Mouse (Mus musculus) heart, embryonic 12.5 days (tissue): ENCODE measurements around the gene Tbx5. TPM values are rescaled to one million over a fixed set of nuclear protein-coding genes. Genes with fewer than 3 reads are reported as not detected.

Source experiments
- ATAC-seq: fragments of 200-750 bp; cut with Nextera tagmentation; 2 replicates; pipeline ENCODE4 v1.8.0; 2017; ENCODE audit warnings: moderate TSS enrichment, moderate library complexity; ENCODE audit not compliant: insufficient number of reproducible peaks, low FRiP score
- H3K27ac ChIP-seq: fragments of 300-500 bp; sonication (generic); 2 replicates; pipeline ENCODE4 v1.5.1; 2016; ENCODE audit warnings: mild to moderate bottlenecking, moderate library complexity; ENCODE audit not compliant: poor library complexity, severe bottlenecking
- H3K27me3 ChIP-seq: fragments of 300-500 bp; sonication (generic); replicated peaks from 2 replicates; pipeline ENCODE4 v1.6.1; 2016; ENCODE audit warnings: mild to moderate bottlenecking, moderate library complexity
- H3K36me3 ChIP-seq: fragments of 300-500 bp; sonication (generic); 2 replicates; pipeline ENCODE4 v1.6.1; 2016; ENCODE audit warnings: mild to moderate bottlenecking, moderate library complexity
- H3K4me1 ChIP-seq: fragments of 300-500 bp; sonication (generic); replicated peaks from 2 replicates; pipeline ENCODE4 v1.6.1; 2016; ENCODE audit warnings: mild to moderate bottlenecking
- H3K4me2 ChIP-seq: fragments of 300-500 bp; sonication (generic); 2 replicates; pipeline ENCODE4 v1.6.1; 2016; ENCODE audit warnings: mild to moderate bottlenecking, moderate library complexity
- H3K4me3 ChIP-seq: fragments of 300-500 bp; sonication (generic); 2 replicates; pipeline ENCODE4 v1.5.1; 2016; ENCODE audit warnings: mild to moderate bottlenecking
- H3K9ac ChIP-seq: fragments of 300-500 bp; sonication (generic); 2 replicates; pipeline ENCODE4 v1.6.1; 2016; ENCODE audit warnings: mild to moderate bottlenecking, moderate library complexity
- H3K9me3 ChIP-seq: fragments of 300-500 bp; sonication (generic); replicated peaks from 2 replicates; pipeline ENCODE4 v1.6.1; 2016; ENCODE audit warnings: mild to moderate bottlenecking, moderate library complexity
- WGBS: fragments of 180-500 bp; shearing (Covaris S2); methylation state at CpG from one replicate; pipeline ENCODE4 v1.1.7; 2016; 5-methylcytosine and 5-hydroxymethylcytosine counted together
- polyA plus RNA-seq: library from polyadenylated mRNA; unstranded; fragments of >200 nt; fragmentation: Nextera tagmentation; extraction: Ambion mirVana; gene quantifications from 2 replicates; pipeline ENCODE4 v1.2.1, GENCODE M21; 2016

The Tbx5 gene
- polyA plus RNA-seq, 1 experiment from 2014 or later = 42.6 TPM

DNA sequence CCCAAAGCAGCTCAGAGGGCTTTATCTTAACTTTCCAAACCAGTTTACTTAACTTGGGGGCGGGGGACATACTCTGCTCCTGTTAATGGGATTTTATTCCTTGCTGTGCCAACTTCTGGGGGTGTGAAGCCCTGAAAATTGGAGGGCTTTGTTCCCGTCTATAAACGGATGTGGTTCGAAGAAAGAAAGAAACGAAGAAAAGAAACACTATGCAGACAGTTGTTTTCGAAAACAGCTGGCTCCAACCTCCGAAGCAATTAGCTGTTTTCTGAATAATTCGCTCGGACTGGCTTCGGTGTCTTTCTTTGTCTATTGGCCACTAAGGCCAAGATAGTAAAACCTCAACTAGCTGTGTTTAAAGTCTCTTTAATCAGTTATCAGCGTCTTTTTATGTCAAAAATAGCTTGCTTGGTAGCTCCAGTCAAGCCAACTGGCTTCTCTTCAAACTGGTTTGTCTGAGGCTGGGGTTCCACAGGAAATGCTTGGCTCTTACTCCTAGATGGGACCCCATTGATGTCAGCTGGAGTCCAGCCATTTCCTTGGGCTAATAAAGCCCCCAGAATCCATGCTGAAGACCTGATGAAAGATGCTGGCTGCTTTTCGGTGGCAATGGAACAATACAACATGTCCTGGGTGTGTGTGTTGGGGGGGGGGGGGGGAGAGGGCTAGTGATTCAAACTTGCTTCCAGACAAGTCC lies 21.3 kb upstream of the Tbx5 start:
- Histone ChIP-seq H3K27ac (peak overlapping the region; percentile 11; the same call in 1 of the 2 replicates), H3K4me2 (no peak overlapping the region), H3K27me3 (peaks cover 25% of the 10 kb centered on the region), H3K36me3 (no peaks in the 10 kb centered on the region), H3K4me3 (no peak overlapping the region), H3K4me1 (peaks cover 7% of the 10 kb centered on the region), H3K9me3 (0 out of 2 replicates have a peak, but pooled peaks cover 3% of the 10 kb centered on the region), H3K9ac (no peak overlapping the region)
- WGBS = 33% methylated on average over 12 of the region's 12 CpGs
- ATAC-seq = no peak

DNA sequence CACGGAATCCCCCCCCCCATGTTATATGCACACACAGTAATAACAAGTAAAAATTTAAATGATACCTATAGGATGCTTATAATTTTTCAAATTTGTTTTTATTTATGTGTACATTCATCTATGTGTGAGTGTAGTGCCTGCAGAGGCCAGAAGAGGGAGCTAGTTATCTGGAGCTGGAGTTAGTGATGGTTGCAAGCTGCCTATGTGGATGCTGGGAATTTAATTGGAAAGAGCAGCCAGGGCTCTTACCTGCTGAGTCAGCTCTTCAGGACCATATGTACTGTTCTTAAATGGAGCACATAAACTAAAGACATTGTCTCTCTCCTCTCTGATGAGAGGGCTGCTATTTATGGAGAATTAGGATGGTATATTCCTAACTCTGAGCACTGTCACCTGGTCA lies 17.2 kb upstream of the Tbx5 start:
- WGBS = 56% methylated on average over 1 of the region's 1 CpGs
- no peak overlapping the region for H3K4me3 ChIP-seq
- ATAC-seq = no peak
- H3K9ac ChIP-seq = no peak overlapping the region
- no peaks in the 10 kb centered on the region for H3K36me3 ChIP-seq
- no peak overlapping the region for H3K27ac ChIP-seq
- peaks cover 7% of the 10 kb centered on the region for H3K4me1 ChIP-seq
- H3K9me3 ChIP-seq = no peaks in the 10 kb centered on the region
- H3K4me2 ChIP-seq = no peak overlapping the region
- no peaks in the 10 kb centered on the region for H3K27me3 ChIP-seq

DNA sequence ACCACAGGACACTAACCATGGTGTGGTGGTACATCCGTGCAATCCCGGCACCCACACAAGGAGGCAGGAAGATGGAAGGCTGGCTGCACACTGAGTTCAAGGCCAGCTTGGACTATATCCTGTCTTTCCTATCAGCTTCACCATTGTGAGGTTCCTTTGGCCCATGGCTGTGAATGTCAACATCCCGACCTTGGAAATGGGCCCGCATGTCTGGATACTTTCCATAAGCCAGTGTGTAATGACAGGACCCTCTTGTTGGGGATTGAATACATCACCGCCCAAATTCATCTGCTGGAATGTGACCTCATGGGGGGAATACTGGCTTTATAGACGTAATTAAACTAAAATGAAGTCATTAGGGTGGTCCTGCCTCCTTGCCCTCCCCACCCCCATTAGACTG lies 12.0 kb upstream of the Tbx5 start:
- H3K9me3 ChIP-seq = no peaks in the 10 kb centered on the region
- no peaks in the 10 kb centered on the region for H3K27me3 ChIP-seq
- H3K4me2 ChIP-seq = no peak overlapping the region
- no peak overlapping the region for H3K9ac ChIP-seq
- no peaks in the 10 kb centered on the region for H3K36me3 ChIP-seq
- 79% methylated on average over 6 of the region's 6 CpGs for WGBS
- peaks cover 51% of the 10 kb centered on the region for H3K4me1 ChIP-seq
- H3K27ac ChIP-seq = no peak overlapping the region
- no peak overlapping the region for H3K4me3 ChIP-seq
- ATAC-seq = no peak

GRCm38 (mm10) chr5:119821506-119821905 lies 11.0 kb upstream of the Tbx5 start:
- Histone ChIP-seq H3K27ac (peak overlapping the region; percentile 76), H3K4me1 (peaks cover 59% of the 10 kb centered on the region), H3K4me3 (no peak overlapping the region), H3K27me3 (no peaks in the 10 kb centered on the region), H3K9ac (no peak overlapping the region), H3K9me3 (no peaks in the 10 kb centered on the region), H3K4me2 (no peak overlapping the region), H3K36me3 (no peaks in the 10 kb centered on the region)
- no peak for ATAC-seq
- WGBS = 29% methylated on average over 2 of the region's 2 CpGs

- ATAC-seq = no peak
- no peak overlapping the region for H3K4me3 ChIP-seq
- no peak overlapping the region for H3K4me2 ChIP-seq
- no peak overlapping the region for H3K9ac ChIP-seq
- H3K27ac ChIP-seq = peak overlapping the region; percentile 74
- no peaks in the 10 kb centered on the region for H3K9me3 ChIP-seq
- H3K27me3 ChIP-seq = peaks cover 10% of the 10 kb centered on the region
- peaks cover 74% of the 10 kb centered on the region for H3K4me1 ChIP-seq
- H3K36me3 ChIP-seq = no peaks in the 10 kb centered on the region
- WGBS = 45% methylated on average over 6 of the region's 6 CpGs
Observed at GRCm38 (mm10) chr5:119827341-119827740, 5.1 kb upstream of the Tbx5 start.

- peaks cover 48% of the 10 kb centered on the region for H3K4me1 ChIP-seq
- H3K9ac ChIP-seq = peak overlapping the region; percentile 92
- no peaks in the 10 kb centered on the region for H3K9me3 ChIP-seq
- WGBS = 14% methylated on average over 8 of the region's 8 CpGs
- H3K4me2 ChIP-seq = peak overlapping the region; percentile 89
- H3K36me3 ChIP-seq = no peaks in the 10 kb centered on the region
- H3K27me3 ChIP-seq = peaks cover 12% of the 10 kb centered on the region
- H3K27ac ChIP-seq = peak overlapping the region; percentile 95
- H3K4me3 ChIP-seq = peak overlapping the region; percentile 67
- no peak for ATAC-seq
Observed at GRCm38 (mm10) chr5:119830611-119831010, 1.9 kb upstream of the Tbx5 start.

GRCm38 (mm10) chr5:119831201-119831771 lies 1.2 kb upstream of the Tbx5 start:
- Histone ChIP-seq H3K27ac (peak overlapping the region; percentile 95), H3K27me3 (peaks cover 12% of the 10 kb centered on the region), H3K9ac (peak overlapping the region; percentile 92), H3K4me3 (peak overlapping the region; percentile 67), H3K9me3 (no peaks in the 10 kb centered on the region), H3K36me3 (no peaks in the 10 kb centered on the region), H3K4me2 (peak overlapping the region; percentile 89), H3K4me1 (peaks cover 44% of the 10 kb centered on the region)
- under 1% methylated on average over 33 of the region's 33 CpGs for WGBS
- no peak for ATAC-seq

GRCm38 (mm10) chr5:119831791-119832478 lies 533 bp upstream of the Tbx5 start:
- H3K4me2 ChIP-seq = peak overlapping the region; percentile 89
- peaks cover 40% of the 10 kb centered on the region for H3K4me1 ChIP-seq
- peaks cover 12% of the 10 kb centered on the region for H3K27me3 ChIP-seq
- WGBS = 1% methylated on average over 25 of the region's 25 CpGs
- no peak for ATAC-seq
- peak overlapping the region; percentile 67 for H3K4me3 ChIP-seq
- H3K27ac ChIP-seq = peak overlapping the region; percentile 95
- no peaks in the 10 kb centered on the region for H3K36me3 ChIP-seq
- no peaks in the 10 kb centered on the region for H3K9me3 ChIP-seq
- H3K9ac ChIP-seq = peak overlapping the region; percentile 92

- H3K4me2 ChIP-seq = peak overlapping the region; percentile 89
- no peak for ATAC-seq
- peak overlapping the region; percentile 67 for H3K4me3 ChIP-seq
- peaks cover 30% of the 10 kb centered on the region for H3K4me1 ChIP-seq
- peaks cover 17% of the 10 kb centered on the region for H3K27me3 ChIP-seq
- 21% methylated on average over 8 of the region's 8 CpGs for WGBS
- H3K9ac ChIP-seq = peak overlapping the region; percentile 92
- no peaks in the 10 kb centered on the region for H3K9me3 ChIP-seq
- H3K27ac ChIP-seq = peak overlapping the region; percentile 95
- no peaks in the 10 kb centered on the region for H3K36me3 ChIP-seq
Observed at GRCm38 (mm10) chr5:119833223-119834030, 959 bp downstream of the Tbx5 start.

- H3K27me3 ChIP-seq = peaks cover 18% of the 10 kb centered on the region
- peaks cover 29% of the 10 kb centered on the region for H3K4me1 ChIP-seq
- WGBS = 12% methylated on average over 2 of the region's 2 CpGs
- H3K36me3 ChIP-seq = 0 out of 2 replicates have a peak, but pooled peaks cover under 1% of the 10 kb centered on the region
- peak overlapping the region; percentile 67 for H3K4me3 ChIP-seq
- no peak for ATAC-seq
- H3K4me2 ChIP-seq = peak overlapping the region; percentile 89
- H3K9ac ChIP-seq = peak overlapping the region; percentile 92
- H3K9me3 ChIP-seq = no peaks in the 10 kb centered on the region
- peak overlapping the region; percentile 95 for H3K27ac ChIP-seq
Observed at GRCm38 (mm10) chr5:119834031-119834403, 1.5 kb downstream of the Tbx5 start.
